Mouse (Mus musculus) left cerebral cortex, postnatal 36 days (tissue): Measurements from ENCODE around the gene Ttc9. TPM values are rescaled to one million over a fixed set of nuclear protein-coding genes. Genes with fewer than 3 reads are reported as not detected.

Source experiments
- DNase-seq, 2 experiments: peaks; one replicate each; pipeline ENCODE4 v3.0.0; 2021 to 2022; ENCODE audit warnings: low spot score in 2 of 2, mixed read lengths in 1 of 2
- intact Hi-C: fragments of 180-260 bp; cut with DNase I; formaldehyde crosslinking; loops from one replicate; pipeline ENCODE4 v1.15.1; 2025
- total RNA-seq, 2 experiments: library from RNA; stranded (reverse); gene quantifications; 2 replicates each; pipeline ENCODE4 v1.2.3; 2021

Ttc9 gene
- total RNA-seq, 2 experiments from 2014 or later = 50.2 to 56.7 TPM

DNA sequence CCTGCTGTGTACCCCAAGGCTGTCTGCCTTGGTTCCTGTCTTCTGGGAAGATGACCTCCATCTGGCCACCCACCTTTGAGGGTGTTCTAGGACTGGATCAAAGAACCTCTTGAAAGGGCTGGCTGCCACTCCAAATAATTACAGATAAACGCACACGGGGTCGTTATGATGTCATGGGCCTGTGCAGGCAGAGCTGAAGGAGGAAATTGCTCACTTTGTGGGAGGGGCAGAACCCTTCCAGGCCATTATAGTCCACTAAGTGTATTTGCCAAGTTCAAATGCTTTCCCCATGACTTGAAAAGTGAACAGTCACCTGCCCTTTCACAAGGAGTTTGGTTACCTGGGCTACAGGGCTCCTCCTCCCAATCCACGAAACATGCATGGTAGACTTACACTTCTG lies 67.0 kb downstream of the Ttc9 start:
- intact Hi-C loops = no loop called here
- no peak for DNase-seq

DNA sequence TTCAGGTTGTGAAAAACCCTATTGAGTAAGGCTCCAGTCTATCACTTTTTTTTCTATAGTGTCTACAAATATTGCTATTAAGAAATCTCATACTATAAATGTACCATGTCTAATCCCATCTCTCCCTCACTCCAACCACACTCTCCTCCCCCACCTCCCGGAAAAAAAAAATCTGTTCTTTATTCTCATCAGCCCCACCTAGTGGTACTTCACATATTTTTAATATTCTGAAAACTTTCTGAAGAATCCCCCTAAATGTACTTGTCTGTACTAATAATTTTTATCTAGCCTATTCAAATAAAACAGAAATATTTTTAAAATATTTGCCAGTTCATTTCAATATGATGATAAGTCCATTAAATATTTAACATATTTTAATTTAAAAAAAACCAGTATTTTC lies 71.9 kb downstream of the Ttc9 start:
- no peak for DNase-seq

DNA sequence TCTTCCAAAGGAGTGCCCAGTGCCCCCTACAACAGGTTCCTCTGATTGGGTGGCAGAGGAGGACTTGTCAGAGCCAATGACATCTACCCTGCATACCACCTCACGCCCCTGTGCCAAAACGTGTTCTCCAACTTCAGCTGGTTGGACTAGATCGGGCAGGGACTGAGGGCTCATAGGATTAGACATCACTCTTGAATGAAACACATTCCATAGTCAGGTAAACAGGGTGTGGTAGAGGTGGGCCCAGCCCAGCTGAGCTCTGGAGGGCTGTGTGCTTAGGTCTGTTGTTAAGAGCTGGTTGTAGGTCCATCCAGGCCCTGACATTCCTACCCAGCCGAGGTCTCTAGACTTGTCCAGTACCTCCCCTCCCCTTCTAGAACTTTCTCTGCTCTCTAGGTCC lies 81.6 kb downstream of the Ttc9 start:
- intact Hi-C loops = no loop called here
- DNase-seq = no peak

More for the DNA sequence above, 71.9 kb downstream of the Ttc9 start:
- intact Hi-C loops = loop anchor here (1.0 to 5.0 kb wide), 2 partner anchors 84 to 721 kb away; no protein-coding TSS in a partner anchor

Other genes starting within 250 kb of the Ttc9 start
- gene Adam4, start 209.3 kb upstream of the Ttc9 start, total RNA-seq = 1 to 10 TPM; 1.8 to 4.3 TPM
- gene Cox16, start 146.1 kb upstream of the Ttc9 start, total RNA-seq = 10 to 100 TPM; 34.0 to 45.4 TPM
- gene Gm20498, start 98.3 kb upstream of the Ttc9 start, total RNA-seq = 10 to 100 TPM; 39.6 to 40.5 TPM
- 10 to 100 TPM; 31.2 to 35.2 TPM for gene Synj2bp, start 98.3 kb upstream of the Ttc9 start, total RNA-seq
- gene Adam21, start 62.8 kb upstream of the Ttc9 start, total RNA-seq = under 1 TPM; 0.27 to 0.70 TPM
- gene Med6, start 36.2 kb upstream of the Ttc9 start, total RNA-seq = 10 to 100 TPM; 26.5 to 30.6 TPM
- 10 to 100 TPM; 61.1 to 63.1 TPM for gene Map3k9, start 149.9 kb downstream of the Ttc9 start, total RNA-seq
- 10 to 100 TPM; 86.8 to 97.2 TPM for gene Pcnx, start 228.8 kb downstream of the Ttc9 start, total RNA-seq